Mouse (Mus musculus): ENCODE measurements around the gene Cavin3. TPM values are rescaled to one million over a fixed set of nuclear protein-coding genes. Genes with fewer than 3 reads are reported as not detected.

Gene Cavin3
- polyA plus RNA-seq, 1 experiment = 0.07 TPM

- TF ChIP-seq GATA1 (IDR thresholded peaks at IDR 0.05; ENCODE audit: low read length) (no peak), TAL1 (IDR thresholded peaks at IDR 0.05; ENCODE audit: low read length) (no peak)
- H3K9me3 ChIP-seq (ENCODE audit: control insufficient read depth, low read length) = peaks cover 12% of the 10 kb centered on the region
- no peaks in the 10 kb centered on the region for H3K27me3 ChIP-seq (ENCODE audit: control insufficient read depth)
- H3K4me3 ChIP-seq (replicated peaks) = no peak overlapping the region
- no peaks in the 10 kb centered on the region for H3K4me1 ChIP-seq (ENCODE audit: control insufficient read depth)
- H3K36me3 ChIP-seq (ENCODE audit: control insufficient read depth) = no peaks in the 10 kb centered on the region
These were observed 47.3 kb downstream of the Cavin3 start for GRCm38 (mm10) chr7:105434798-105435197.

- Histone ChIP-seq H3K9me3 (ENCODE audit: control insufficient read depth, low read length) (peaks cover 12% of the 10 kb centered on the region), H3K4me1 (ENCODE audit: control insufficient read depth) (no peaks in the 10 kb centered on the region), H3K4me3 (replicated peaks) (no peak overlapping the region), H3K27me3 (ENCODE audit: control insufficient read depth) (no peaks in the 10 kb centered on the region), H3K36me3 (ENCODE audit: control insufficient read depth) (no peaks in the 10 kb centered on the region)
- TF ChIP-seq GATA1 (IDR thresholded peaks at IDR 0.05; ENCODE audit: low read length) = no peak
- TF ChIP-seq TAL1 (IDR thresholded peaks at IDR 0.05; ENCODE audit: low read length) = no peak
These were observed 48.2 kb downstream of the Cavin3 start for GRCm38 (mm10) chr7:105433859-105434258.

GRCm38 (mm10) chr7:105432058-105432457 is 50.0 kb downstream of the Cavin3 start:
- Histone ChIP-seq H3K9me3 (ENCODE audit: control insufficient read depth, low read length) (peaks cover 12% of the 10 kb centered on the region), H3K27me3 (ENCODE audit: control insufficient read depth) (peaks cover 4% of the 10 kb centered on the region; the same call in 1 of the 2 replicates), H3K4me1 (ENCODE audit: control insufficient read depth) (no peaks in the 10 kb centered on the region), H3K4me3 (replicated peaks) (no peak overlapping the region), H3K36me3 (ENCODE audit: control insufficient read depth) (no peaks in the 10 kb centered on the region)
- TF ChIP-seq GATA1 (IDR thresholded peaks at IDR 0.05; ENCODE audit: low read length) = no peak
- TF ChIP-seq TAL1 (IDR thresholded peaks at IDR 0.05; ENCODE audit: low read length) = no peak

Other genes starting within 250 kb of the Cavin3 start
- gene Olfr688, start 194.2 kb downstream of the Cavin3 start, polyA plus RNA-seq (2012) = not detected in 2 replicates
- not detected in 2 replicates for gene Olfr689, start 171.1 kb downstream of the Cavin3 start, polyA plus RNA-seq (2012)
- gene Olfr690, start 148.2 kb downstream of the Cavin3 start, polyA plus RNA-seq (2012) = not detected in 2 replicates
- gene Olfr691, start 140.0 kb downstream of the Cavin3 start, polyA plus RNA-seq (2012) = not detected in 2 replicates
- not detected in 2 replicates for gene Olfr692, start 114.1 kb downstream of the Cavin3 start, polyA plus RNA-seq (2012)
- gene Gm5901, start 107.3 kb downstream of the Cavin3 start, polyA plus RNA-seq (2012) = not detected in 2 replicates
- 3.4 and 4.0 TPM in 2 replicates for gene Fam160a2, start 82.2 kb downstream of the Cavin3 start, polyA plus RNA-seq (2012)
- not detected in 2 replicates for gene Cnga4, start 77.7 kb downstream of the Cavin3 start, polyA plus RNA-seq (2012)
- gene Cckbr, start 56.6 kb downstream of the Cavin3 start, polyA plus RNA-seq (2012) = not detected in 2 replicates
- gene Smpd1, start 72.1 kb upstream of the Cavin3 start, polyA plus RNA-seq (2012) = 2.2 and 2.8 TPM in 2 replicates
- gene Apbb1, start 99.4 kb upstream of the Cavin3 start, polyA plus RNA-seq (2012) = 0.01 and 0.19 TPM in 2 replicates
- gene Hpx, start 117.8 kb upstream of the Cavin3 start, polyA plus RNA-seq (2012) = not detected in 2 replicates
- gene Trim3, start 151.3 kb upstream of the Cavin3 start, polyA plus RNA-seq (2012) = 0.06 and 0.10 TPM in 2 replicates
- 24.4 and 28.7 TPM in 2 replicates for gene Timm10b, start 157.8 kb upstream of the Cavin3 start, polyA plus RNA-seq (2012)
- 1.5 and 1.7 TPM in 2 replicates for gene Arfip2, start 158.1 kb upstream of the Cavin3 start, polyA plus RNA-seq (2012)
- gene Gm45799, start 158.3 kb upstream of the Cavin3 start, polyA plus RNA-seq (2012) = 2.6 and 14.1 TPM in 2 replicates
- gene Dnhd1, start 168.5 kb upstream of the Cavin3 start, polyA plus RNA-seq (2012) = not detected in 2 replicates

Measured in erythroblast, embryonic 14.5 days (primary cell).